Mouse (Mus musculus) G1E (cell line): ENCODE measurements at regions not wholly inside any gene's neighbourhood (a gene's known extent, or its start where the extent isn't known, plus 50 kb on each side); places are given as distances from the start of the nearest gene placed in this dataset.

Experiments
- CTCF ChIP-seq: IDR thresholded peaks from 2 replicates; pipeline ENCODE4 v1.5.1; 2012; ENCODE audit warnings: low read depth, low read length, inconsistent platforms, mixed read lengths
- GATA1 ChIP-seq: IDR thresholded peaks from 2 replicates; pipeline ENCODE4 v1.6.1; 2012; ENCODE audit warnings: borderline replicate concordance, low read length, inconsistent platforms, mixed read lengths

- TF ChIP-seq GATA1, result no peak
- no peak for TF ChIP-seq CTCF
Observed at GRCm38 (mm10) chr11:19389136-19389535, 370.4 kb upstream of the Meis1 start.
